Mouse (Mus musculus) granulocyte monocyte progenitor cell, adult 5-6 weeks (primary cell): ENCODE data around the gene Atg101. TPM values are rescaled to one million over a fixed set of nuclear protein-coding genes. Genes with fewer than 3 reads are reported as not detected.

Experiments used
- ATAC-seq: replicated peaks from 2 replicates; pipeline ENCODE4 v1.8.0; 2016; ENCODE audit warnings: mild to moderate bottlenecking, moderate TSS enrichment, inconsistent platforms; ENCODE audit not compliant: poor library complexity, severe bottlenecking
- total RNA-seq, 2 experiments: library from RNA; stranded (forward) in 1 of 2; stranded (reverse) in 1 of 2; fragments of 200-712, 200-1000 nt in 1 of 2; fragments of >200 nt in 1 of 2; fragmentation: Nextera tagmentation in 1 of 2; gene quantifications; 2 replicates each; pipeline ENCODE4 v1.2.3; 2014 to 2017

The Atg101 gene
- 35.3 and 36.0 TPM in 2 replicates for total RNA-seq (2014; fragmentation: Nextera tagmentation)
- 51.9 and 60.6 TPM in 2 replicates for total RNA-seq (2017)

DNA sequence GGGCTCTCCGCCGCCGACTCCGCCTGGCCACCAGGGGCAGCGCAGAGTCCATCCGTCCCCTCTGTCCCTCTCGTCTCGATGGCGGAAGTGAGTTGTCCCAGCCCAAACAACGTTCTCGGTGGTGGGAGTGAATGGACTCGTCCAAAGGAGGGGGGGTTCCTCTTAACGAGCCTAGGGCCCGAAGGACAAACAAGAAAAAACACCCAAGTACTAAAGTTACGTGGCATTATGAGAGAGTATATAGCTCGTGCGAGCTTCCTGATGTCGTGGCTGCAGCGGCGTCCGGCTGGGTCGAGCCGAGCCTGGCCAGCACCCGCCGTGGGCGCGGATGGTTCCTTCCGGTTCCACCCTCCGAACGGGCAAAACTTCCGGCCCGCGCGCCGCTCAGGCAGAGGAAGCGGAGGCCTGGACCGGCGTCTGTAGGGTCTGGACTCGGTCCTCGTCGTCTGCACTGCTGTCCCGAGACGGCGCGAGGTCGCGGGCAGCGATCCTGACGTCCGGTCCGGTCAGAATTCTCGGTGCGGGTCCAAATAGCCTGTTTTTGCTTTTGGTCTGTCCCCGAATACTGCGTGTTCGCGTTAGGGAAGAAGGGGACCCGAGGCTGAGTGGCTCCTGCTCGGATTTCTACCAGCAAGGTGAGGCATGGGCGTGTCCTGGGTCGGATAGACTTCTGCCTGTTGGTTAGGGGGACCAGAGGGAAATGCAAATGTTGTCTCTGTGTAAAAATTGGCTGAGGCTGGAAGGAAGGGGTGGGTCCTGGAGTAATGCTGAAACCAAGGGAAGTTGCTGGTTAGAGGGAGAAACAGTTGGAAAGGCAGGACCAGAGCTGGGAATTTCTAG is at the start of gene Atg101:
Gene Atg101 (plus strand): TSS at position 362 of the 840 bp plus-strand sequence.
- ATAC-seq = peak; percentile 92

DNA sequence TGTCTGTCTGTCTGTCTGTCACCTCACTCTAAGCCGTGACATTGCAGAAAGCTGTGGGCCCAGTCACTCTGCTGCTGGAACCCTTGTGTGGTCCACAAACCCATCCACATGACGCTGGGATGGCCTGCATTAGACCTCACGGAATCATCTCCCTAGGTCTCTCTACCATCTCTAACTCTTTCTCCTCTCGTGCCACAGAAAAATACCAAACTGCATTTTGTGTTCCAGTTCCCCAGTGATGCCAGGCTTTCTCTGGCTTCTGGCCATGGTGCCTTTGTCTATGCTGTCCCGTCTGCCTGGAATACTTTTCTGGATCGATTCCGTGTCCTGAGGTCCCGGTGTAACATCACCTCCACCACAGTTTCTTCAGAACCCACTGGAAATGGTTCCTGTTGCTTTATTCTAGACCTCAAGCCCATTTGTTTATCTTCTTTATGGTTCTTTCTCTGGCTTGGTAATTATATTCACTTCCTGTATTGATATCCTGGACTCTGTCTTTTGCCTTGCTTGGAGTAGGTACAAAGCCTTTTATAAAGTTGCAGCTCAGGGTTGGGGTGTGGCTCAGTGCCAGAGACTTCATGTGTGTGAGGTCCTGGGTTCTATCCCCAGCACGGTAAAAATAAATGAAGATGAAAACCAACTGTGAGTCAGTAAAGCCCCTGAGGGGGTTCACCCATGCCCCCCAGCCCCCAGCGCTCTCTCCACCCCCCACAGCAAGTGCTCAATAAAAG is 49.3 kb upstream of the Atg101 start:
- ATAC-seq = no peak

GRCm38 (mm10) chr15:101235342-101235698 is 48.8 kb upstream of the Atg101 start:
- ATAC-seq = no peak

- no peak for ATAC-seq
Measured at GRCm38 (mm10) chr15:101235728-101236327, 48.2 kb upstream of the Atg101 start.

DNA sequence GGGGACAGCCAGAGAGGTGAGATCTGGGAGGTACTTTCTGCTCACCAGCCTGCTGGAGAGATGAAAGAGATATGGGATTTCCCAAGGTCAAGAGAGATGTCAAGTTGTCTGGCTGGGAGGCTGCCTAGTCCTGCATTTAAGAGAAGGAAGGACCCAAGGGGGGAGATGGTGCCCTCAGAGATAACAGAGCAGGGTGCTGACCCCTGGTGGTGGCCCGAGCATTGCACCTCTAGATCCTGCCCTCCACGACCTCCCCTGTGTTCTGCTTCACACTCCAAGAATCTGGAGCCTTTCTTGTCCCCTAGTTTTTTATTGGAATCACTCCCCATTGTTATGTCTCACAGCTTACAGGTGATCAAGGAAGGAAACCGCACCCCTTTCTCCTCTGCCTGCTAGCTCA is 47.2 kb upstream of the Atg101 start:
- peak; percentile 68 for ATAC-seq

DNA sequence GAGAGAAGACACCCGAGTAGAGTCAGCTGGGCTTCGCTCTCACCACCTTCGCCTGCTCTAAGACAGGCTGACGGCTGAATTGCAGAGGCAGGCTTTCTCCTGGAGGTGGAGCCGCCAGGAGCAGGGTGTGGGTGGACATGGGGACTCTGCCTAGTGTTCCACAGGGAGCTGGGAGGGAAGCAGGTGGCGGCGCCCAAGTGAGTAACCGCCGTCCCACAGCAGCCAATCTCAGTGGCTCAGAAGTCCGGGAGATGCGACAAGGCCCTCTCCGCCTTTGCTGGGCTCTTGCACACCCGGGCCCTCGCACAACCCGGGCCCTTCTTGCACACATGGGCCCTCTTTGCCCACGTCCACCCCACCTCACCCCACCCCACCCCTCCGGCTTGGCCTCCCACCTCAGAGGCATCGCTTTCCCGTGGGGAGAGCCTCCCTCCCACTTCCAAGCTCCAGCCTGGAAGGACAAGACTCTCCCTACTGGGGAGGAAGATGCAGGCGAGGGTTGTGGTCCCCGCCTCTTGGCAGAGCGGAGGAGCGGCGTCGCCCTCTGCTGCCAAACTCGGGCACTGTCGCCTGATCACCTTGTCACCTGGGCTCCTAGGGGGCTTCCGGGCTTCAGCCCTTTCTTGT is 45.1 kb upstream of the Atg101 start:
- no peak for ATAC-seq

GRCm38 (mm10) chr15:101239821-101240220 is 44.3 kb upstream of the Atg101 start:
- ATAC-seq = no peak

- ATAC-seq = peak; percentile 65
Measured at GRCm38 (mm10) chr15:101240799-101241204, 43.3 kb upstream of the Atg101 start.

GRCm38 (mm10) chr15:101241236-101241635 is 42.8 kb upstream of the Atg101 start:
- ATAC-seq = no peak

DNA sequence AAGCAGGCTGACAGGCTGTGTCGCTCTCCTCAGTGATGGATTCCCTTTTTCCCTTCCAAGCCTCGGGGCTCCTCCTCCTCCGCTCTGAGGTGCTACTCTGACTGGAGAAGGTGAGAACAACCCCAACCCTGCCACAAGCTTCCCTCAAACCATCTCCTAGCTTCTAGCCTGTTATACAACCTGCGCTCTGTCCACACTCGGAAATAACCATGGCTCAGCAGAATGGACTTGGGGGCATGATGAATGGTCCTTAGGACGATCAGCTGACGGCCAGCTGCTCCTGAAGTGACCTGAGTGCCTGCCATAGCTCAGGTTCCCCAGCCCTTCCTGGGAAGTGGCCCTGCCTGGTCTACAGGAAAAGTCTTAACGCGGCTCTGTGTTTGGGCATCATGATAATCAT is 42.2 kb upstream of the Atg101 start:
- no peak for ATAC-seq

- no peak for ATAC-seq
Measured at GRCm38 (mm10) chr15:101242645-101243044, 41.4 kb upstream of the Atg101 start.

DNA sequence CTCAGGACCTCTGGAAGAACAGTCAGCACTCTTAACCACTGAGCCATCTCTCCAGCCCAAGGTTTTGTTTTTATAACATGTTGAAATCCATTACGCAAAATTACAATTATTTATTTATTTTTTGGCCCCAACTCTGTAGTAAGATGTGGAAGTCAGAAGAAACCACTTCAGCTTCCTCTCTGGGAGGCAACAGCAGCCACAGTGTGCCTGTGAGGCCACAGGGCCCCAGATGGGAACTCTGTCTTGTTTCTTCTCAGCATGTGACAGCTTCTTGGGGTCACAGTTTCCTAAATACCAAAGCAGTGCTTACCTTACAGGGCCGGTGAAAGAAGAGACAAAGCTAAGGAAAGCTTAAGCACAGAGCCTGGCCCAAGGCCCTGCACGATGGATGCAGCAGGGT is 40.1 kb upstream of the Atg101 start:
- ATAC-seq = peak; percentile 54

- peak; percentile 87 for ATAC-seq
Measured at GRCm38 (mm10) chr15:101246231-101247154, 37.6 kb upstream of the Atg101 start.

DNA sequence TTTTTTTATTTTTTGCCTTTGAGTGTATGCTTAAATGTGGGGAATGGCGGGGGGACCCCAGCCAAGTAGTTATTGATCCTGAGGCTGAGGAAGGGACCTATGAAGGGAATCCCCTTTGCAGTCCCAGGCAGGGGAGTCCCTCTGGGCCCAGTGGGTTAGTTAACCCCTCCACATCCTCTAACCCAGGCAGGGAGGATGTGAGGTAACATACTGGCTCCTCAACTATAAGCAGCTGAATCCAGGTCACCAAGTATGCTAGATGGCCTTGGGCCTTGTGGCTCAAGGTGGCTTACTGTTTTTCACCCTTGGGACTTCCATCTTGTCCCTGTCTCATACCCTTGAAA is 36.9 kb upstream of the Atg101 start:
- no peak for ATAC-seq

DNA sequence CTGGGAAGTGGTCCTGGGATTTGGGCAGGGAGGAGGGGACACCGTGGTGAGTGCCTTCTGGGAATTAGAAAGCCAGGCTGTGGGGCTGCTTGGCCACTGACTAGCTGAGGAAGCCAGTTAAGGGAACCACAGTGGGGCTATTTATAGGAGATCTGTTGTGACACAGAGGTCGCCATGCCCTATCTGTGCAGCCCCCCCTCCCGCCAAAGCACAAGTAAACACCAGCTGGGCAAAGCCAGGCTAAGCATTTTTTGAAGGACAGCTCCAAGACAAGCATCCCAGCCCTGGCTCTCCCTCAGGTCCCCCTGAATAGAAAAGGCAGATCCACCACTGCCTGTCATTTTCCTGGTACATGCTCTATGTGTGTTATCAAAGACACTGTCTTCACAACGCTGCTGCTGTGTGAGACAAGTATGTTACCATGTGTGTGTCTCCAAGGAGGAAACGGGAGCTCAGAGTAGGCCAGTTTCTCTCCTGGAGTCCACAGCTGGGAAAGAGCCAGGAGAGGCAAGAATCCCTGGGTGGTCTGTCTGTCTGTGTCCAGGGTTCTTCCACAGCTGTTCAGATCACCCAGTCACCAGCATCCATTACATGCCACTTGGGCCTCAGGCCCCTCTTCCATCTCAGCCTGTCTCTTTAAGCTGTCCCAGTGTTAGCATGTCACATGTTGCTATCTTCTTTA is 35.9 kb upstream of the Atg101 start:
- ATAC-seq = peak; percentile 43

- no peak for ATAC-seq
Measured at GRCm38 (mm10) chr15:101250220-101250800, 33.8 kb upstream of the Atg101 start.

GRCm38 (mm10) chr15:101251930-101252329 is 32.1 kb upstream of the Atg101 start:
- no peak for ATAC-seq

- peak; percentile 44 for ATAC-seq
Measured at GRCm38 (mm10) chr15:101252614-101253013, 31.5 kb upstream of the Atg101 start.

GRCm38 (mm10) chr15:101253563-101253885 is 30.5 kb upstream of the Atg101 start:
- no peak for ATAC-seq
